Mouse (Mus musculus) stomach, embryonic 15.5 days (tissue): ENCODE measurements around the gene Zbtb20. TPM values are rescaled to one million over a fixed set of nuclear protein-coding genes. Genes with fewer than 3 reads are reported as not detected.

ENCODE experiments used
- ATAC-seq: fragments of 200-750 bp; cut with Nextera tagmentation; 2 replicates; pipeline ENCODE4 v1.8.0; 2017; ENCODE audit warnings: low read depth, moderate number of reproducible peaks, moderate TSS enrichment; ENCODE audit not compliant: insufficient read depth, low FRiP score
- H3K27ac ChIP-seq: fragments of 300-500 bp; sonication (generic); 2 replicates; pipeline ENCODE4 v1.5.1; 2015; ENCODE audit warnings: mild to moderate bottlenecking, inconsistent platforms
- H3K27me3 ChIP-seq: fragments of 300-500 bp; sonication (generic); replicated peaks from 2 replicates; pipeline ENCODE4 v1.6.1; 2015; ENCODE audit warnings: inconsistent platforms
- H3K36me3 ChIP-seq: fragments of 300-500 bp; sonication (generic); 2 replicates; pipeline ENCODE4 v1.6.1; 2015; ENCODE audit warnings: inconsistent platforms
- H3K4me1 ChIP-seq: fragments of 300-500 bp; sonication (generic); 2 replicates; pipeline ENCODE4 v1.6.1; 2015; ENCODE audit warnings: inconsistent platforms
- H3K4me2 ChIP-seq: fragments of 300-500 bp; sonication (generic); 2 replicates; pipeline ENCODE4 v1.6.1; 2015; ENCODE audit warnings: mild to moderate bottlenecking, inconsistent platforms
- H3K4me3 ChIP-seq: fragments of 300-500 bp; sonication (generic); replicated peaks from 2 replicates; pipeline ENCODE4 v1.5.1; 2015; ENCODE audit warnings: inconsistent platforms
- H3K9ac ChIP-seq: fragments of 300-500 bp; sonication (generic); 2 replicates; pipeline ENCODE4 v1.6.1; 2015; ENCODE audit warnings: inconsistent platforms
- H3K9me3 ChIP-seq: fragments of 300-500 bp; sonication (generic); 2 replicates; pipeline ENCODE4 v1.6.1; 2016; ENCODE audit warnings: inconsistent platforms
- WGBS: fragments of 180-500 bp; shearing (Covaris S2); methylation state at CpG from one replicate; pipeline ENCODE4 v1.1.7; 2015; 5-methylcytosine and 5-hydroxymethylcytosine counted together
- polyA plus RNA-seq: library from polyadenylated mRNA; unstranded; fragments of >200 nt; fragmentation: Nextera tagmentation; extraction: Ambion mirVana; gene quantifications from 2 replicates; pipeline ENCODE4 v1.2.1, GENCODE M21; 2015

The Zbtb20 gene
- 23.4 and 24.6 TPM in 2 replicates for polyA plus RNA-seq

- no peaks in the 10 kb centered on the region for H3K27me3 ChIP-seq
- no peaks in the 10 kb centered on the region for H3K4me1 ChIP-seq
- no peak for ATAC-seq
- peak within 1 kb of the TSS; percentile 63 for H3K4me2 ChIP-seq
- WGBS = 0% methylated on average over 7 of the region's 8 CpGs
- H3K27ac ChIP-seq = peak within 1 kb of the TSS; percentile 99
- no peaks in the 10 kb centered on the region for H3K36me3 ChIP-seq
- H3K4me3 ChIP-seq = peak within 1 kb of the TSS; percentile 64
- H3K9me3 ChIP-seq = no peaks in the 10 kb centered on the region
- H3K9ac ChIP-seq = peak within 1 kb of the TSS; percentile 57
Observed at GRCm38 (mm10) chr16:42875852-42875980, at the start of gene Zbtb20. Zbtb20 (plus strand) TSS chr16:42875881.

DNA sequence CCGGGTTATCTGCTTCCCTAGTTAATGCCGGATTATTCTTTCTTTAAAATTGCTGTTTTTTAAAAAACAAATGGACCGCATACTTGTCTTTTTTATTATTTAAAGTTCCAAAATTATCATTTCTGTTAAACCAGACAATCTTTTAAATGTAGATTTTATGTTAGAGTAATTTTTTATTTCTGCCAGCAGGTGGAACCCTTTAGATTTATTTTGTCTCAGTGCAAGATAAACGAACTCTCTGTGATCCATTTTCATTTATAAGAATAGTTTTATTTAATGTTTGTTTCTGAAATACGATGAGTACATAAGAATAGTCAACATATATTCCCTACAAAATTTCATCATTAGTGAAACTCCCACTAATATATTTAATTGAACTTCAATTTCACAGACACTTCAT lies 39.7 kb upstream of the Zbtb20 start:
- Histone ChIP-seq H3K9ac (no peak overlapping the region), H3K27me3 (no peaks in the 10 kb centered on the region), H3K27ac (no peak overlapping the region), H3K36me3 (no peaks in the 10 kb centered on the region), H3K4me3 (no peak overlapping the region), H3K4me2 (no peak overlapping the region), H3K4me1 (no peaks in the 10 kb centered on the region), H3K9me3 (no peaks in the 10 kb centered on the region)
- 62% methylated on average over 5 of the region's 5 CpGs for WGBS
- ATAC-seq = no peak

- no peaks in the 10 kb centered on the region for H3K9me3 ChIP-seq
- no peaks in the 10 kb centered on the region for H3K27me3 ChIP-seq
- 45% methylated on average over 2 of the region's 2 CpGs for WGBS
- no peak overlapping the region for H3K9ac ChIP-seq
- H3K4me3 ChIP-seq = no peak overlapping the region
- H3K4me2 ChIP-seq = no peak overlapping the region
- no peak for ATAC-seq
- no peak overlapping the region for H3K27ac ChIP-seq
- no peaks in the 10 kb centered on the region for H3K4me1 ChIP-seq
- H3K36me3 ChIP-seq = no peaks in the 10 kb centered on the region
Observed at GRCm38 (mm10) chr16:42836404-42837120, 39.1 kb upstream of the Zbtb20 start.

- no peak overlapping the region for H3K4me3 ChIP-seq
- H3K27me3 ChIP-seq = no peaks in the 10 kb centered on the region
- no peak for ATAC-seq
- no peaks in the 10 kb centered on the region for H3K36me3 ChIP-seq
- H3K9me3 ChIP-seq = no peaks in the 10 kb centered on the region
- no peak overlapping the region for H3K27ac ChIP-seq
- no peaks in the 10 kb centered on the region for H3K4me1 ChIP-seq
- no peak overlapping the region for H3K4me2 ChIP-seq
- H3K9ac ChIP-seq = no peak overlapping the region
- WGBS = 86% methylated on average over 4 of the region's 4 CpGs
Observed at GRCm38 (mm10) chr16:42838226-42838625, 37.5 kb upstream of the Zbtb20 start.

DNA sequence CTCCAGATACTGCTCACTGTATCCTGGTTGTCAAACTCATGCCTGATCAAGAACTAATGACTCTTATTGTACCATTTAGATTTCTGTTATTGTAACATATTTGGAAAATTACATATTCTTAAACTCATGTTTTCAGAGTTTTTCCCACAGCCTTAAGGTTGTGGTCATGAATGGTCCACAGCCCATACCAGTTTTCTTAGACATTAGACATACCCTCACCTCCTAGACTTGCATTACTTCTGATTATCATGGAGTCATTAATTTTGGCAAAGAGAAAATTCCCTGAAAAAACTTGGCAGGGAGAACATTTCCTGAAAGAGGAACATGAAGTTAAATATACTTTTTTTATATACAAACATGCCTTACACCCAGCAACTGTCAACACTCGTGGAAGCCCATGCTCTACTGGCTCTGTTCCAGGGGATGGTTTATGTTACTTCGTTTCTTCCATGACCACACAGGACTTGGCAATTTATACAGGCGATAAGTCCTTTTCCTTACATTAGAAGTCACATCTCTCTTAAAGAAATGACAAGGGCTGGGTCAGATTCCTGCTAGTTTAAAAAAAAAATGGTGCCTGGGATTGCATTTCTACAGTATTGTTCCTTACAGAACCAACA lies 18.0 kb upstream of the Zbtb20 start:
- ATAC-seq = no peak
- H3K4me1 ChIP-seq = no peaks in the 10 kb centered on the region
- no peak overlapping the region for H3K4me3 ChIP-seq
- no peak overlapping the region for H3K27ac ChIP-seq
- no peaks in the 10 kb centered on the region for H3K36me3 ChIP-seq
- no peak overlapping the region for H3K4me2 ChIP-seq
- WGBS = 46% methylated on average over 3 of the region's 3 CpGs
- H3K9me3 ChIP-seq = no peaks in the 10 kb centered on the region
- H3K9ac ChIP-seq = no peak overlapping the region
- no peaks in the 10 kb centered on the region for H3K27me3 ChIP-seq

GRCm38 (mm10) chr16:42859251-42859650 lies 16.4 kb upstream of the Zbtb20 start:
- Histone ChIP-seq H3K9ac (no peak overlapping the region), H3K27ac (no peak overlapping the region), H3K27me3 (no peaks in the 10 kb centered on the region), H3K36me3 (no peaks in the 10 kb centered on the region), H3K4me2 (no peak overlapping the region), H3K4me1 (no peaks in the 10 kb centered on the region), H3K9me3 (no peaks in the 10 kb centered on the region), H3K4me3 (no peak overlapping the region)
- 77% methylated on average over 4 of the region's 4 CpGs for WGBS
- ATAC-seq = no peak

- ATAC-seq = no peak
- Histone ChIP-seq H3K4me2 (no peak overlapping the region), H3K4me3 (no peak overlapping the region), H3K9ac (no peak overlapping the region), H3K36me3 (no peaks in the 10 kb centered on the region), H3K4me1 (no peaks in the 10 kb centered on the region), H3K27ac (no peak overlapping the region), H3K27me3 (no peaks in the 10 kb centered on the region), H3K9me3 (no peaks in the 10 kb centered on the region)
- WGBS = 77% methylated on average over 2 of the region's 2 CpGs
Observed at GRCm38 (mm10) chr16:42863231-42863630, 12.4 kb upstream of the Zbtb20 start.

DNA sequence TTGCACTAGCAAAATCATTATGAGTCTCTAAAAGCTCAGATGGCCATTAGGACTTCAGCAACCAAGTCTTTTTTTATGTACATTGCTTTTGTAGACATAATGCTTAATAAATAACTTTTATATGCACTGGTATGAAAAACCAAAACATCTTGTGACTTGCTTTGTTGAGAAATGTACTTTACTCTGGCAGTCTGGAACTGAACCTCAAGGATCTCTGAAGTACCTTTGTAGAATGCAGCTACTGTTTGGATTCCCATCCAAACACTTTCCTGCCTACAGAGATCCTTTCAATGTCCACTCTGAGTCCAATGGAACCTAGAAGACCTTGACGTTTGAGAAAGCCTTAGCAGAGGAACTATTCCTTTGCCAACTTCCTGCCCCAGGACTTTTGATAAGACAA lies 9.6 kb upstream of the Zbtb20 start:
- Histone ChIP-seq H3K4me2 (no peak overlapping the region), H3K9me3 (no peaks in the 10 kb centered on the region), H3K27me3 (no peaks in the 10 kb centered on the region), H3K4me1 (no peaks in the 10 kb centered on the region), H3K4me3 (no peak overlapping the region), H3K27ac (no peak overlapping the region), H3K9ac (no peak overlapping the region), H3K36me3 (no peaks in the 10 kb centered on the region)
- WGBS = 51% methylated on average over 1 of the region's 1 CpGs
- no peak for ATAC-seq

DNA sequence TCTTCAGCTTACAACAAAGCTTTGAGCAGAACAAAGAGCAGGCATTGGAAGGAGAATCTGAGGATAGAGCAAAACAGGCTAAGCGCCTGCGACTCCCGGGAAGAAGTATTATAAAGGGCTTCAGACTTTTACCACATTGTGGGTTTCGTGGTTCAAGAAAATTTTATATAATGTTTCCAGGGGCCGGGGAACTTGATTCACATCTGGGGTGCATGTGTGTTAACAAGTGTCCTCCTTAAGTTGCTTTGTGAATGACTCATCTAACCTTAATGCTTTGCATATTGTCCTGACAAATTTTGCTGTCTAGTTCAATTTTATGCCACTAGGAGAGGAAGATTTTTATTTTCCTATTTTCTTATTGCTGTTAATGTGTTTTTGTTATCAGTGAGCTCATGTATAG lies 3.6 kb upstream of the Zbtb20 start:
- H3K9me3 ChIP-seq = no peaks in the 10 kb centered on the region
- ATAC-seq = no peak
- H3K9ac ChIP-seq = no peak overlapping the region
- no peak overlapping the region for H3K27ac ChIP-seq
- no peaks in the 10 kb centered on the region for H3K27me3 ChIP-seq
- H3K4me2 ChIP-seq = no peak overlapping the region
- 91% methylated on average over 5 of the region's 5 CpGs for WGBS
- H3K4me3 ChIP-seq = no peak overlapping the region
- H3K4me1 ChIP-seq = no peaks in the 10 kb centered on the region
- H3K36me3 ChIP-seq = no peaks in the 10 kb centered on the region

DNA sequence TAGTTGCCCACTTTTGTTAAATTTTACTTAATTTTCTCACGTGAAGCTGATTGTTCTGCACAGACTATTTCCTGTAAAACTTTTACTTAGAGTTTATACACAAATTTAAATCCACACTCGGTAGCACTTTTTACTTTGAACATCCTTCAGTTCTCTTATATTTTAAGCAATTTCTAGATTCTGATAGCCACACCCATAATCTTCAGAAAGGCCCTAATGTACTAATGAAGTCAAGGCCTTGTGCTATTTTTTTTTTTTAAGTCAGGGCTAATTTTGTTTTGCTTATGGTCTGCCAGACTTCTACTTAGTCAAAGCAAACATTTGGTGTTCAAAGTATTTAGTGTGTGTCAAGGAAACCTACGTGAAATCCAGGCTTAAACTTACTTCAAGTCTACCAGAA lies 1.7 kb upstream of the Zbtb20 start:
- Histone ChIP-seq H3K27me3 (no peaks in the 10 kb centered on the region), H3K4me2 (no peak overlapping the region), H3K4me3 (no peak overlapping the region), H3K4me1 (no peaks in the 10 kb centered on the region), H3K9ac (no peak overlapping the region), H3K27ac (peak overlapping the region; percentile 63; the same call in 1 of the 2 replicates), H3K9me3 (no peaks in the 10 kb centered on the region), H3K36me3 (no peaks in the 10 kb centered on the region)
- WGBS = 47% methylated on average over 3 of the region's 3 CpGs
- no peak for ATAC-seq

- ATAC-seq = no peak
- Histone ChIP-seq H3K4me3 (peak overlapping the region; percentile 52), H3K9ac (peak overlapping the region; percentile 26; the same call in 1 of the 2 replicates), H3K36me3 (no peaks in the 10 kb centered on the region), H3K4me1 (no peaks in the 10 kb centered on the region), H3K4me2 (peak overlapping the region; percentile 47), H3K9me3 (no peaks in the 10 kb centered on the region), H3K27me3 (no peaks in the 10 kb centered on the region), H3K27ac (peak overlapping the region; percentile 97)
- WGBS = 0% methylated on average over 5 of the region's 5 CpGs
Observed at GRCm38 (mm10) chr16:42874456-42874855, 1.2 kb upstream of the Zbtb20 start.

DNA sequence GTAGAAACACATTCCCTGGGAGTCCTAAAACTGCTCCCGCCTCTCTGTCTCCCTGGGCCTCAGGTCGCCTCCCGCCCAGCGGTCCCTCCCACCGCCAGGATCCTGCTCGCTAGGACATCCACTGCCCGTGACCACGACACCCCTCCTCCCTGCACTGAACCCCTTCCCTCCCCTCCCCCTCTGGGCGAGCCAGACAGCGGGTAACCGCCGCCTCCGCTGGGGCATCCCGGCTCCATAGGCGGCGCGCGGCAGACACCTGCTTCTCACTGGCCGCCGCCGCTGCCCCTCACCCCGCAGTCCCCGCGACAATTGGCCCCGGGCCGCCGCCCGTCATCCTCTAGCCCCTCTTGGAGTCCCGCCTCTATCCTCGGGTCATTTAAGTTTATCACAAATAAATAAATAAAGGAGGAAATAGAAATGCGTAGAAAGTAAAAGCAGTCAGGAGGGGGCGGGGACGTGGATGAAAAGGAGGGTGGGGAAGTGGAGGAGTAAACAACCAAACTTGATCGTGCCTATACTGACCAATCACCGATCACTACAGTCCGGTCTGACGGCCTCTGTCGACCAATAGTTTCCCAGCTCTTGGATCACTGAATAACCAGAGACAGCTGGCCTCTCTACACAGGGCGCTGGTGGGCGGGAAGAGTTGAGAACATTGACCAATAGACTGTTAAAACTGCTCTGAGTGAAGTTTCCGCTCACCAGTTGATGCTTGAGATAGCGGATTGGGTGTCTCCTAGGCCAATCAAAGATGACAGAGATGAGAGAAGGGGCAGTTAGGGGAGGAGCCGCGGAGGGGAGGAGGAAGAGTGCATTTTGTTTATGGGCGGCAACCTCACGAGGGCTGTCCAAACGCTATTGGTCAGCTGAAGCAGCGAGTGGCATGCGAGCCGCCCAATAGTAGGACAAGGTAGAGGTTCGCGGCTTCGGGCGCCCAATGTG lies 500 bp upstream of the Zbtb20 start:
- WGBS = under 1% methylated on average over 54 of the region's 54 CpGs
- Histone ChIP-seq H3K4me2 (peak overlapping the region; percentile 47), H3K27ac (peak overlapping the region; percentile 99), H3K27me3 (no peaks in the 10 kb centered on the region), H3K4me3 (peak overlapping the region; percentile 64), H3K4me1 (no peaks in the 10 kb centered on the region), H3K9me3 (no peaks in the 10 kb centered on the region), H3K36me3 (no peaks in the 10 kb centered on the region), H3K9ac (peak overlapping the region; percentile 26; the same call in 1 of the 2 replicates)
- ATAC-seq = peak; percentile 95
